Mouse (Mus musculus): ENCODE measurements around the gene Actrt3. TPM values are rescaled to one million over a fixed set of nuclear protein-coding genes. Genes with fewer than 3 reads are reported as not detected.

Actrt3 gene
- polyA plus RNA-seq, 1 experiment from 2014 or later, result not detected

GRCm38 (mm10) chr3:30560677-30561314, 38.9 kb downstream of the Actrt3 start:
- no peaks in the 10 kb centered on the region for H3K4me1 ChIP-seq
- H3K36me3 ChIP-seq, result no peaks in the 10 kb centered on the region
- no peaks in the 10 kb centered on the region for H3K9me3 ChIP-seq (replicated peaks)
- no peak overlapping the region for H3K4me2 ChIP-seq (replicated peaks)
- H3K9ac ChIP-seq, result no peak overlapping the region
- WGBS, result 55% methylated on average over 6 of the region's 6 CpGs
- H3K27ac ChIP-seq, result no peak overlapping the region
- H3K4me3 ChIP-seq, result no peak overlapping the region
- no peak for ATAC-seq (ENCODE audit: low FRiP score)
- H3K27me3 ChIP-seq, result no peaks in the 10 kb centered on the region

DNA sequence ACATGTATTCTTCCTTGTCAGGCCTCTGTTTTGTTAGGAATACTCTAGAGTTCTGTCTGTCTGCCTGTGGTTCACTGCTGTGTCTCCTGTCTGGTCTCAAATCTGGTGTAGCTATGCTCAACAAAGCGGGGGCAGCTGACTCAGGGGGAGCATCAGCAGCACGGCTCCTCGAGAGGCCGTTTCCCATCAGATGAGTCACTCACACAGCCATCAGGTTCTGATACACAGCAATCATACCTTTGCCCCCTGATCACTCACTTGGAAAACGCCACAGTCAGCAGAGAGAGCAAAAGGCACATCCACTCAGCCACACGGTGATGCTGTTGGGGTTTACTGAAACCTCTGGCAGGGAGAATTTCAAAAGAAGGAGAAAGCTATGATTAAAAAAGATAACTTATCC, 46.0 kb downstream of the Actrt3 start:
- Histone ChIP-seq H3K4me2 (replicated peaks) (no peak overlapping the region), H3K9me3 (replicated peaks) (no peaks in the 10 kb centered on the region), H3K4me3 (no peak overlapping the region), H3K27me3 (no peaks in the 10 kb centered on the region), H3K4me1 (no peaks in the 10 kb centered on the region), H3K27ac (no peak overlapping the region), H3K9ac (no peak overlapping the region), H3K36me3 (no peaks in the 10 kb centered on the region)
- 60% methylated on average over 6 of the region's 6 CpGs for whole genome bisulfite sequencing
- no peak for ATAC-seq (ENCODE audit: low FRiP score)

DNA sequence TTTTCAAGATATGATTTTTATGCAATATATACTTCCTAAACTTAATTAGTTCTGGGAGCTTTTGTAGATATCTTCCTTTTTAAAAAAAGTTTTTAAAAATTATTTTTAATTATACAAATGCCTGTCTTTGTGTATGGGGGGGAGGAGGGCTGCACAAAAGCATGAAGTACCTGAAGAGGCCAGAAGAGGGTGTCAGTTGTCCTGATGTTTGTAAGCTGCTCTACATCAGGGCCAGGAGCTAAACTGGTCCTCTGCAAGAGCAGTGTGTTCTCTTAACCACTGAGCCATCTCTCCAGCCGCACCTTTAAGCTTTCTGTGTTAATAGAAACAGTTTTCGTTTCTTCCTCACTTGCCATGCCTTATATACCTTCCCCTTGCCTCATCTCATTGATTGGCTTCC, 49.5 kb downstream of the Actrt3 start:
- Histone ChIP-seq H3K4me1 (peaks cover 9% of the 10 kb centered on the region; the same call in 1 of the 2 replicates), H3K4me3 (no peak overlapping the region), H3K27ac (no peak overlapping the region), H3K36me3 (no peaks in the 10 kb centered on the region), H3K9ac (no peak overlapping the region), H3K9me3 (replicated peaks) (no peaks in the 10 kb centered on the region), H3K4me2 (replicated peaks) (no peak overlapping the region), H3K27me3 (no peaks in the 10 kb centered on the region)
- no peak for ATAC-seq (ENCODE audit: low FRiP score)
- WGBS, result 58% methylated on average over 2 of the region's 2 CpGs

- H3K4me1 ChIP-seq, result peaks cover 9% of the 10 kb centered on the region; the same call in 1 of the 2 replicates
- H3K36me3 ChIP-seq, result no peaks in the 10 kb centered on the region
- 77% methylated on average over 7 of the region's 7 CpGs for WGBS
- ATAC-seq (ENCODE audit: low FRiP score), result no peak
- H3K9me3 ChIP-seq (replicated peaks), result no peaks in the 10 kb centered on the region
- no peak overlapping the region for H3K4me2 ChIP-seq (replicated peaks)
- H3K4me3 ChIP-seq, result no peak overlapping the region
- no peak overlapping the region for H3K9ac ChIP-seq
- H3K27ac ChIP-seq, result no peak overlapping the region
- H3K27me3 ChIP-seq, result no peaks in the 10 kb centered on the region
Measured at GRCm38 (mm10) chr3:30548928-30549327, 50.8 kb downstream of the Actrt3 start.

DNA sequence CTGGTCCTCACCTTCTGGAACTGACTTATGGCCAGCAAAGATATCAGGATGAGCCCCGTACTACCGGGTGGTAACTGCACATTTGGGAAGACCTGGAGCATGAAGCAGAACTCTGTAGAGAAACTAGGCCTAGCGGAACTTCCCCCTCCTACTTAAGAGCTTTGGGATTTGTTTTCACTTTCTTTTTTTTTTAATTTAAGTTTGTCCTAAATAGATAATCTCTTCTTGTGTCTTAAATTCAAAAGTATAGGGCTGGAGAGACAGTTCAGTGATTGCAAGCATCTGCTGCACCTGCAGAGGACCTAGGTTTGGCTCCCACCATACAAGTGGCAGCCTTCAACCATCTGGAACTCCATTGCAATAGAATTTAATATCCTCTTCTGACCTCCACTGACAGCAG, 51.8 kb downstream of the Actrt3 start, which contains the start of gene Mecom:
Gene Mecom (minus strand): TSS at position 101 of the 400 bp plus-strand sequence.
- Histone ChIP-seq H3K4me1 (peaks cover 9% of the 10 kb centered on the region; the same call in 1 of the 2 replicates), H3K9ac (no peak within 1 kb of the TSS), H3K27me3 (no peaks in the 10 kb centered on the region), H3K27ac (no peak within 1 kb of the TSS), H3K4me2 (replicated peaks) (no peak within 1 kb of the TSS), H3K36me3 (no peaks in the 10 kb centered on the region), H3K9me3 (replicated peaks) (no peaks in the 10 kb centered on the region), H3K4me3 (no peak within 1 kb of the TSS)
- no peak for ATAC-seq (ENCODE audit: low FRiP score)
- WGBS, result 93% methylated on average over 3 of the region's 3 CpGs

Other genes starting within 250 kb of the Actrt3 start
- 44.4 and 47.0 TPM in 2 replicates for gene Mecom, start 51.9 kb downstream of the Actrt3 start, polyA plus RNA-seq (2016; fragmentation: Nextera tagmentation; extraction: Ambion mirVana)
- gene Mynn, start 2.1 kb upstream of the Actrt3 start, polyA plus RNA-seq (2016; fragmentation: Nextera tagmentation; extraction: Ambion mirVana), result 33.4 and 41.0 TPM in 2 replicates
- not detected in 2 replicates for gene Lrriq4, start 44.6 kb upstream of the Actrt3 start, polyA plus RNA-seq (2016; fragmentation: Nextera tagmentation; extraction: Ambion mirVana)
- 3.0 and 3.2 TPM in 2 replicates for gene Lrrc34, start 47.9 kb upstream of the Actrt3 start, polyA plus RNA-seq (2016; fragmentation: Nextera tagmentation; extraction: Ambion mirVana)
- gene Lrrc31, start 99.9 kb upstream of the Actrt3 start, polyA plus RNA-seq (2016; fragmentation: Nextera tagmentation; extraction: Ambion mirVana), result not detected in 2 replicates
- not detected in 2 replicates for gene Samd7, start 146.4 kb upstream of the Actrt3 start, polyA plus RNA-seq (2016; fragmentation: Nextera tagmentation; extraction: Ambion mirVana)
- 93.2 and 101 TPM in 2 replicates for gene Sec62, start 192.9 kb upstream of the Actrt3 start, polyA plus RNA-seq (2016; fragmentation: Nextera tagmentation; extraction: Ambion mirVana)

All from hindbrain, embryonic 12.5 days (tissue).